Mouse (Mus musculus) hindbrain, embryonic 15.5 days (tissue): ENCODE data around the gene Acsbg2. TPM values are rescaled to one million over a fixed set of nuclear protein-coding genes. Genes with fewer than 3 reads are reported as not detected.

ENCODE experiments used
- polyA plus RNA-seq: library from polyadenylated mRNA; unstranded; fragments of >200 nt; fragmentation: Nextera tagmentation; extraction: Ambion mirVana; gene quantifications from 2 replicates; pipeline ENCODE4 v1.2.1, GENCODE M21; 2015

Acsbg2 gene
- polyA plus RNA-seq, 1 experiment from 2014 or later: not detected

Other genes starting within 250 kb of the Acsbg2 start
- gene Lonp1, start 247.6 kb downstream of the Acsbg2 start, polyA plus RNA-seq: 44.2 and 49.2 TPM in 2 replicates
- gene Catsperd, start 246.3 kb downstream of the Acsbg2 start, polyA plus RNA-seq: 1.2 and 1.7 TPM in 2 replicates
- gene Ranbp3, start 201.2 kb downstream of the Acsbg2 start, polyA plus RNA-seq: 103 and 107 TPM in 2 replicates
- gene Ndufa11, start 156.7 kb downstream of the Acsbg2 start, polyA plus RNA-seq: 579 and 588 TPM in 2 replicates
- gene Vmac, start 156.4 kb downstream of the Acsbg2 start, polyA plus RNA-seq: 15.2 and 16.7 TPM in 2 replicates
- gene Nrtn, start 116.9 kb downstream of the Acsbg2 start, polyA plus RNA-seq: 2.5 and 2.6 TPM in 2 replicates
- gene Dus3l, start 109.7 kb downstream of the Acsbg2 start, polyA plus RNA-seq: 89.7 and 96.9 TPM in 2 replicates
- gene Prr22, start 104.2 kb downstream of the Acsbg2 start, polyA plus RNA-seq: 0.54 and 1.0 TPM in 2 replicates
- gene Rfx2, start 43.4 kb downstream of the Acsbg2 start, polyA plus RNA-seq: 4.8 and 6.7 TPM in 2 replicates
- gene 1700061G19Rik, start 1.0 kb upstream of the Acsbg2 start, polyA plus RNA-seq: 0.43 and 0.61 TPM in 2 replicates
- gene Mllt1, start 61.0 kb upstream of the Acsbg2 start, polyA plus RNA-seq: 89.1 and 93.3 TPM in 2 replicates
- not detected in 2 replicates for gene Acer1, start 107.7 kb upstream of the Acsbg2 start, polyA plus RNA-seq
- gene Clpp, start 115.9 kb upstream of the Acsbg2 start, polyA plus RNA-seq: 166 and 168 TPM in 2 replicates
- gene Alkbh7, start 122.9 kb upstream of the Acsbg2 start, polyA plus RNA-seq: 54.7 and 55.8 TPM in 2 replicates
- 0.51 and 0.61 TPM in 2 replicates for gene Pspn, start 125.6 kb upstream of the Acsbg2 start, polyA plus RNA-seq
- gene Gtf2f1, start 136.8 kb upstream of the Acsbg2 start, polyA plus RNA-seq: 67.3 and 67.5 TPM in 2 replicates
- gene Gm17949, start 137.0 kb upstream of the Acsbg2 start, polyA plus RNA-seq: 0.41 and 0.54 TPM in 2 replicates
- 27.9 and 31.2 TPM in 2 replicates for gene Khsrp, start 157.1 kb upstream of the Acsbg2 start, polyA plus RNA-seq
- gene Slc25a41, start 167.2 kb upstream of the Acsbg2 start, polyA plus RNA-seq: not detected in 2 replicates
- gene Crb3, start 184.7 kb upstream of the Acsbg2 start, polyA plus RNA-seq: 4.1 and 4.6 TPM in 2 replicates
- gene Slc25a23, start 185.4 kb upstream of the Acsbg2 start, polyA plus RNA-seq: 43.1 and 45.0 TPM in 2 replicates
- gene Dennd1c, start 204.1 kb upstream of the Acsbg2 start, polyA plus RNA-seq: 4.3 and 4.4 TPM in 2 replicates
- 329 and 394 TPM in 2 replicates for gene Tubb4a, start 213.3 kb upstream of the Acsbg2 start, polyA plus RNA-seq
- gene Tnfsf9, start 230.9 kb upstream of the Acsbg2 start, polyA plus RNA-seq: 6.6 and 8.7 TPM in 2 replicates